Mouse (Mus musculus) CH12.LX (cell line): ENCODE results near the gene Sestd1. TPM values are rescaled to one million over a fixed set of nuclear protein-coding genes. Genes with fewer than 3 reads are reported as not detected.

ENCODE experiments used
- DNase-seq: peaks from one replicate; pipeline ENCODE4 v3.0.0-alpha.2; 2013; ENCODE audit errors: extremely low read depth
- H3K27ac ChIP-seq: 2 replicates; pipeline ENCODE4 v1.5.1; 2012; ENCODE audit warnings: low read depth, mild to moderate bottlenecking, control low read depth, moderate library complexity; ENCODE audit not compliant: insufficient read depth
- H3K27me3 ChIP-seq: replicated peaks from 2 replicates; pipeline ENCODE3; 2012; ENCODE audit warnings: inconsistent platforms
- H3K36me3 ChIP-seq, 2 experiments: replicated peaks in 1 of 2; 2 replicates each; pipeline versions ENCODE3 to v1.6.1; 2012; ENCODE audit warnings: inconsistent platforms in 1 of 2, low read length in 1 of 2, mild to moderate bottlenecking in 1 of 2, mixed read lengths in 1 of 2, moderate library complexity in 1 of 2; ENCODE audit not compliant: control insufficient read depth in 1 of 2, insufficient read depth in 1 of 2
- H3K4me1 ChIP-seq, 2 experiments: 2 replicates each; pipeline ENCODE4 v1.6.1; 2012; ENCODE audit warnings: inconsistent platforms in 1 of 2, moderate library complexity in 1 of 2; ENCODE audit not compliant: insufficient read depth in 2 of 2, control insufficient read depth in 1 of 2
- H3K4me2 ChIP-seq: 2 replicates; pipeline ENCODE4 v1.6.1; 2012; ENCODE audit warnings: low read depth, mild to moderate bottlenecking, control low read depth; ENCODE audit not compliant: poor library complexity, insufficient read depth, severe bottlenecking
- H3K4me3 ChIP-seq, 3 experiments: fragments of 150-350 bp in 1 of 3; sonication (generic) in 1 of 3; replicated peaks in 1 of 3; 2 replicates each; pipeline versions ENCODE3 to v1.5.1; 2011 to 2012; ENCODE audit warnings: low read depth in 2 of 3, low read length in 2 of 3, mild to moderate bottlenecking in 2 of 3, moderate library complexity in 2 of 3, control low read depth in 1 of 3, improper control_type of control experiment in 1 of 3, inconsistent platforms in 1 of 3, mixed read lengths in 1 of 3; ENCODE audit not compliant: poor library complexity in 1 of 3
- H3K79me2 ChIP-seq: replicated peaks from 2 replicates; pipeline ENCODE4 v1.6.1; 2012; ENCODE audit warnings: mild to moderate bottlenecking, moderate library complexity; ENCODE audit not compliant: control insufficient read depth, poor library complexity, insufficient read depth, severe bottlenecking; ENCODE audit errors: extremely low read depth
- H3K9ac ChIP-seq: 2 replicates; pipeline ENCODE4 v1.6.1; 2012; ENCODE audit warnings: low read depth, mild to moderate bottlenecking, control low read depth, moderate library complexity; ENCODE audit not compliant: insufficient read depth
- H3K9me3 ChIP-seq: replicated peaks from 2 replicates; pipeline ENCODE3; 2012; ENCODE audit warnings: low read length, inconsistent platforms, mixed read lengths
- BHLHE40 ChIP-seq: IDR thresholded peaks from 2 replicates; pipeline ENCODE4 v1.6.1; 2011; ENCODE audit warnings: mild to moderate bottlenecking, low read depth, low read length, improper control_type of control experiment
- CHD1 ChIP-seq: IDR thresholded peaks from 2 replicates; pipeline ENCODE4 v1.6.1; 2012; ENCODE audit warnings: low read depth, low read length, improper control_type of control experiment, inconsistent platforms
- CHD2 ChIP-seq: IDR thresholded peaks from 2 replicates; pipeline ENCODE4 v1.6.1; 2011; ENCODE audit warnings: low read length, improper control_type of control experiment
- E2F4 ChIP-seq: IDR thresholded peaks from 2 replicates; pipeline ENCODE4 v1.6.1; 2011; ENCODE audit warnings: low read depth, low read length, improper control_type of control experiment; ENCODE audit not compliant: insufficient replicate concordance
- ELF1 ChIP-seq: IDR thresholded peaks from 2 replicates; pipeline ENCODE4 v1.6.1; 2014; ENCODE audit warnings: low read depth, mild to moderate bottlenecking, inconsistent platforms, low read length, improper control_type of control experiment
- ETS1 ChIP-seq: conservative IDR thresholded peaks from 2 replicates; pipeline ENCODE4 v1.6.1; 2012; ENCODE audit warnings: low read depth, mild to moderate bottlenecking, inconsistent platforms, low read length, improper control_type of control experiment, moderate library complexity
- GABPA ChIP-seq: IDR thresholded peaks from 2 replicates; pipeline ENCODE4 v1.6.1; 2012; ENCODE audit warnings: low read depth, low read length, improper control_type of control experiment, inconsistent platforms; ENCODE audit not compliant: insufficient replicate concordance
- HCFC1 ChIP-seq: IDR thresholded peaks from 2 replicates; pipeline ENCODE4 v1.6.1; 2012; ENCODE audit warnings: low read depth, mild to moderate bottlenecking, inconsistent platforms, low read length, improper control_type of control experiment
- IRF4 ChIP-seq: IDR thresholded peaks from 2 replicates; pipeline ENCODE4 v1.6.1; 2014; ENCODE audit warnings: low read depth, mild to moderate bottlenecking, inconsistent platforms, low read length, improper control_type of control experiment
- JUND ChIP-seq: conservative IDR thresholded peaks from 2 replicates; pipeline ENCODE4 v1.6.1; 2011; ENCODE audit warnings: low read depth, low read length, improper control_type of control experiment
- KAT2A ChIP-seq: IDR thresholded peaks from 2 replicates; pipeline ENCODE4 v1.6.1; 2012; ENCODE audit warnings: low read length, improper control_type of control experiment, inconsistent platforms; ENCODE audit not compliant: insufficient replicate concordance
- MAX ChIP-seq: IDR thresholded peaks from 2 replicates; pipeline ENCODE4 v1.6.1; 2011; ENCODE audit warnings: low read length, improper control_type of control experiment
- MAZ ChIP-seq: IDR thresholded peaks from 2 replicates; pipeline ENCODE4 v1.6.1; 2012; ENCODE audit warnings: low read depth, mild to moderate bottlenecking, inconsistent platforms, low read length, improper control_type of control experiment, moderate library complexity
- NELFE ChIP-seq: IDR thresholded peaks from 2 replicates; pipeline ENCODE4 v1.6.1; 2011; ENCODE audit warnings: low read depth, low read length, improper control_type of control experiment
- NRF1 ChIP-seq: IDR thresholded peaks from 2 replicates; pipeline ENCODE4 v1.6.1; 2014; ENCODE audit warnings: low read depth, mild to moderate bottlenecking, inconsistent platforms, low read length, improper control_type of control experiment, moderate library complexity
- POLR2A ChIP-seq: IDR thresholded peaks from 2 replicates; pipeline ENCODE4 v1.6.1; 2011; ENCODE audit warnings: low read depth, mild to moderate bottlenecking, improper control_type of control experiment, low read length
- POLR2AphosphoS2 ChIP-seq: IDR thresholded peaks from 2 replicates; pipeline ENCODE4 v1.6.1; 2011; ENCODE audit warnings: low read depth, low read length, improper control_type of control experiment
- RAD21 ChIP-seq: IDR thresholded peaks from 2 replicates; pipeline ENCODE4 v1.6.1; 2011; ENCODE audit warnings: low read depth, mild to moderate bottlenecking, low read length, improper control_type of control experiment, moderate library complexity
- SIN3A ChIP-seq: IDR thresholded peaks from 2 replicates; pipeline ENCODE4 v1.6.1; 2012; ENCODE audit warnings: low read length, improper control_type of control experiment, inconsistent platforms
- TCF12 ChIP-seq: IDR thresholded peaks from 2 replicates; pipeline ENCODE4 v1.6.1; 2014; ENCODE audit warnings: low read depth, mild to moderate bottlenecking, inconsistent platforms, low read length, improper control_type of control experiment
- UBTF ChIP-seq: IDR thresholded peaks from 2 replicates; pipeline ENCODE4 v1.6.1; 2012; ENCODE audit warnings: low read depth, mild to moderate bottlenecking, inconsistent platforms, low read length, improper control_type of control experiment, moderate library complexity
- USF1 ChIP-seq: IDR thresholded peaks from 2 replicates; pipeline ENCODE4 v1.6.1; 2014; ENCODE audit warnings: low read depth, mild to moderate bottlenecking, inconsistent platforms, low read length, improper control_type of control experiment
- USF2 ChIP-seq: conservative IDR thresholded peaks from 2 replicates; pipeline ENCODE4 v1.6.1; 2011; ENCODE audit warnings: low read depth, low read length, improper control_type of control experiment
- ZMIZ1 ChIP-seq: IDR thresholded peaks from 2 replicates; pipeline ENCODE4 v1.6.1; 2012; ENCODE audit warnings: low read depth, mild to moderate bottlenecking, inconsistent platforms, low read length, improper control_type of control experiment
- dilution Hi-C: fragments of 300-500 bp; cut with MboI; formaldehyde crosslinking; loops from 2 replicates; pipeline ENCODE4 v1.14.3; 2020; ENCODE audit warnings: low sequenced_read_pairs; ENCODE audit not compliant: extremely low pct_unique_long_range_greater_than_20kb, extremely low pct_ligation_motif_present
- in situ Hi-C: fragments of 300-500 bp; cut with MboI; formaldehyde crosslinking; loops from 3 replicates; pipeline ENCODE4 v1.14.3; 2019; ENCODE audit warnings: low sequenced_read_pairs, low pct_ligation_motif_present, low pct_unique_long_range_greater_than_20kb, mixed read lengths
- polyA plus RNA-seq: library from polyadenylated mRNA; unstranded; fragments of >175 nt; gene quantifications from 2 replicates; pipeline ENCODE4 v1.2.1, GENCODE M21; 2012; ENCODE audit warnings: low read depth; ENCODE audit not compliant: insufficient read length
- total RNA-seq, 2 experiments: library from RNA; depleted of rRNA; stranded (reverse); fragments of 300-350 nt in 1 of 2; fragments of >200 nt in 1 of 2; gene quantifications; 2 replicates each; pipeline ENCODE4 v1.2.3; 2012 to 2014

The Sestd1 gene
- total and polyA plus RNA-seq, 3 experiments: not detected

DNA sequence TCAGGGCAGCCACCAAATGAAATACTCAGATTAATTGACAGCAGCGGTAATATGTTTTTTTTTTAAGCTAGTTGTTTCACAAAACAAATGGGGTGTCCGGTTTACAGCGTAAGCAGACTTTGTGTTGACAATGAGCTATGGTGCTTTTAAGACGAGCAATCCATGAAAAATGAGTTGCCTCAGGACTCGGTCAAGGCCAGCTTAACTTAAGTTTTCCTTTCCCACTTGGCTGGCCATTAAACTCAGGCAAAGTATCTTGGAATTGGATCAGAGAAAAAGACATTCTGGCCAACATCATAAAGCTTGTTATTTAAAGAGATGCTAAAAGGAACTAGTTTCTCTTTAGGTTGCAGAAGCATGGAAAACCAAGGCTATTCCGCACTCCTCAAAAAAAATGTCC is 136.9 kb downstream of the Sestd1 start:
- TF ChIP-seq TCF12: no peak
- TF ChIP-seq KAT2A: no peak
- no peak for TF ChIP-seq USF2
- TF ChIP-seq SIN3A: no peak
- no peak for TF ChIP-seq BHLHE40
- no peak for TF ChIP-seq GABPA
- TF ChIP-seq HCFC1: no peak
- no peak for TF ChIP-seq RAD21
- TF ChIP-seq E2F4: no peak
- TF ChIP-seq ETS1: no peak
- no peak for TF ChIP-seq ZMIZ1
- TF ChIP-seq MAX: no peak
- TF ChIP-seq NELFE: no peak
- no peak for TF ChIP-seq POLR2AphosphoS2
- TF ChIP-seq MAZ: no peak
- no peak for TF ChIP-seq NRF1
- no peak for TF ChIP-seq CHD1
- no peak for TF ChIP-seq ELF1
- TF ChIP-seq POLR2A: no peak
- no peak for TF ChIP-seq JUND
- Histone ChIP-seq H3K36me3 (no peaks in the 10 kb centered on the region), H3K4me2 (no peak overlapping the region), H3K4me3 (no peak overlapping the region), H3K27ac (no peak overlapping the region), H3K79me2 (no peaks in the 10 kb centered on the region), H3K4me1 (no peaks in the 10 kb centered on the region), H3K9me3 (peaks cover 50% of the 10 kb centered on the region), H3K27me3 (no peaks in the 10 kb centered on the region), H3K9ac (no peak overlapping the region)
- in situ Hi-C loops (no loop called here), dilution Hi-C loops (no loop called here)
- no peak for DNase-seq

DNA sequence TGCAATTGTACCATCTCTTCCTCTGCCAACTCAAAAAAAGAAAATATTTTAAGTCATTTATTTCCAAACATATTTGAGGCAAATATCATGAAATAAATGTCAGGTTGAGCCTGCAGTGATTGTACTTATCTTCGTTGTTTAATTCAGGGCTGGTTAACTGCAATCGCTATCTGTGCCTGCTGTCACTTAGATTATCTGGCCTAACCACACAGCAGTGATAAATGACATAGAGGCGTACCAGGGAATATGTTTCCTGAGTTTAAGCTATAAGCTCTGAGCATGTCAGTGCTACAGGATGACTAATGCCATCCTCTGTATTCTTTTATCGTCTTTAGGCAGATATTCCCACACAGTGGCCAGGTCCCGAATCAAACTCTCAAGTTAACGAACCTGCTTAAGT is 141.5 kb downstream of the Sestd1 start:
- dilution Hi-C loops: no loop called here
- Histone ChIP-seq H3K4me2 (no peak overlapping the region), H3K79me2 (no peaks in the 10 kb centered on the region), H3K9ac (no peak overlapping the region), H3K9me3 (peaks cover 38% of the 10 kb centered on the region), H3K27ac (no peak overlapping the region), H3K27me3 (no peaks in the 10 kb centered on the region), H3K4me3 (no peak overlapping the region), H3K36me3 (no peaks in the 10 kb centered on the region), H3K4me1 (no peaks in the 10 kb centered on the region)
- TF ChIP-seq POLR2AphosphoS2: no peak
- TF ChIP-seq IRF4: no peak
- TF ChIP-seq CHD2: no peak
- no peak for TF ChIP-seq UBTF
- TF ChIP-seq USF1: no peak
- no peak for TF ChIP-seq USF2
- TF ChIP-seq ZMIZ1: no peak
- TF ChIP-seq NRF1: no peak
- no peak for TF ChIP-seq MAZ
- no peak for DNase-seq
- in situ Hi-C loops: no loop called here
